Mouse (Mus musculus) kidney, adult 2 months (tissue): ENCODE measurements at regions not wholly inside any gene's neighbourhood (a gene's known extent, or its start where the extent isn't known, plus 50 kb on each side); places are given as distances from the start of the nearest gene placed in this dataset.

Experiments used
- DNase-seq: peaks from one replicate; pipeline ENCODE4 v3.0.0; 2021
- H3K27ac ChIP-seq: fragments of 200-500 bp; 2 replicates; pipeline ENCODE4 v1.5.1; 2012; ENCODE audit warnings: low read depth, low read length, control low read depth, inconsistent platforms; ENCODE audit not compliant: insufficient read depth
- H3K27me3 ChIP-seq: fragments of 200-500 bp; replicated peaks from 2 replicates; pipeline ENCODE4 v1.6.1; 2012; ENCODE audit warnings: mild to moderate bottlenecking, moderate library complexity, low read length, inconsistent platforms; ENCODE audit not compliant: control insufficient read depth, insufficient read depth
- H3K36me3 ChIP-seq: fragments of 200-500 bp; 2 replicates; pipeline ENCODE4 v1.6.1; 2012; ENCODE audit warnings: mild to moderate bottlenecking, moderate library complexity, low read length, inconsistent platforms; ENCODE audit not compliant: control insufficient read depth, insufficient read depth
- H3K4me1 ChIP-seq: fragments of 200-500 bp; 2 replicates; pipeline ENCODE4 v1.6.1; 2011; ENCODE audit warnings: low read length; ENCODE audit not compliant: control insufficient read depth, insufficient read depth
- H3K4me3 ChIP-seq: fragments of 200-500 bp; 2 replicates; pipeline ENCODE4 v1.5.1; 2011; ENCODE audit warnings: mild to moderate bottlenecking, low read depth, low read length, control low read depth; ENCODE audit not compliant: insufficient read depth
- CTCF ChIP-seq: fragments of 200-500 bp; conservative IDR thresholded peaks from 2 replicates; pipeline ENCODE4 v1.5.1; 2011; ENCODE audit warnings: low read depth, mild to moderate bottlenecking, control low read depth, low read length, moderate library complexity, mixed read lengths; ENCODE audit not compliant: insufficient read depth, insufficient read length
- POLR2A ChIP-seq: fragments of 200-500 bp; IDR thresholded peaks from one replicate; pipeline ENCODE4 v1.6.1; 2011; ENCODE audit warnings: low read depth, low read length, control low read depth
- WGBS: fragments of 180-500 bp; shearing (Covaris S2); methylation state at CpG from one replicate; pipeline ENCODE4 v1.1.7; 2018; 5-methylcytosine and 5-hydroxymethylcytosine counted together

- DNase-seq = peak; percentile 1
- TF ChIP-seq CTCF (no peak), POLR2A (no peak)
- Histone ChIP-seq H3K27me3 (no peaks in the 10 kb centered on the region), H3K4me3 (no peak overlapping the region), H3K27ac (no peak overlapping the region), H3K36me3 (no peaks in the 10 kb centered on the region), H3K4me1 (no peaks in the 10 kb centered on the region)
- 53% methylated on average over 9 of the region's 9 CpGs for WGBS
These were observed 107.4 kb upstream of the Pum3 start for GRCm38 (mm10) chr19:27537066-27537465.

- 86% methylated on average over 6 of the region's 6 CpGs for WGBS
- H3K27ac ChIP-seq = no peak overlapping the region
- H3K4me1 ChIP-seq = no peaks in the 10 kb centered on the region
- H3K36me3 ChIP-seq = no peaks in the 10 kb centered on the region
- no peaks in the 10 kb centered on the region for H3K27me3 ChIP-seq
- no peak for DNase-seq
- no peak for TF ChIP-seq POLR2A
- TF ChIP-seq CTCF = no peak
- H3K4me3 ChIP-seq = no peak overlapping the region
These were observed 98.4 kb upstream of the Pum3 start for GRCm38 (mm10) chr19:27527940-27528558.

GRCm38 (mm10) chr19:27519326-27520061, 89.9 kb upstream of the Pum3 start:
- Histone ChIP-seq H3K4me3 (no peak overlapping the region), H3K27ac (no peak overlapping the region), H3K36me3 (no peaks in the 10 kb centered on the region), H3K27me3 (no peaks in the 10 kb centered on the region), H3K4me1 (no peaks in the 10 kb centered on the region)
- no peak for DNase-seq
- TF ChIP-seq POLR2A (no peak), CTCF (no peak)
- 84% methylated on average over 5 of the region's 5 CpGs for WGBS

- DNase-seq = no peak
- 67% methylated on average over 3 of the region's 3 CpGs for WGBS
- Histone ChIP-seq H3K4me3 (no peak overlapping the region), H3K36me3 (no peaks in the 10 kb centered on the region), H3K27me3 (no peaks in the 10 kb centered on the region), H3K4me1 (no peaks in the 10 kb centered on the region), H3K27ac (no peak overlapping the region)
- TF ChIP-seq CTCF = no peak
- no peak for TF ChIP-seq POLR2A
These were observed 84.6 kb upstream of the Pum3 start for GRCm38 (mm10) chr19:27514267-27514666.

- Histone ChIP-seq H3K4me3 (no peak overlapping the region), H3K27me3 (no peaks in the 10 kb centered on the region), H3K36me3 (no peaks in the 10 kb centered on the region), H3K27ac (no peak overlapping the region), H3K4me1 (no peaks in the 10 kb centered on the region)
- no peak for DNase-seq
- TF ChIP-seq POLR2A = no peak
- TF ChIP-seq CTCF = no peak
- WGBS = 72% methylated on average over 1 of the region's 1 CpGs
These were observed 83.9 kb upstream of the Pum3 start for GRCm38 (mm10) chr19:27513535-27513934.

GRCm38 (mm10) chr19:27511340-27511739, 81.7 kb upstream of the Pum3 start:
- H3K4me3 ChIP-seq = no peak overlapping the region
- H3K4me1 ChIP-seq = no peaks in the 10 kb centered on the region
- TF ChIP-seq POLR2A (no peak), CTCF (no peak)
- no peaks in the 10 kb centered on the region for H3K36me3 ChIP-seq
- H3K27me3 ChIP-seq = no peaks in the 10 kb centered on the region
- no peak for DNase-seq
- H3K27ac ChIP-seq = no peak overlapping the region
- WGBS = 33% methylated on average over 6 of the region's 6 CpGs

GRCm38 (mm10) chr19:27509956-27510639, 80.5 kb upstream of the Pum3 start:
- Histone ChIP-seq H3K27ac (no peak overlapping the region), H3K4me3 (no peak overlapping the region), H3K36me3 (no peaks in the 10 kb centered on the region), H3K4me1 (no peaks in the 10 kb centered on the region), H3K27me3 (no peaks in the 10 kb centered on the region)
- 66% methylated on average over 6 of the region's 6 CpGs for WGBS
- no peak for DNase-seq
- no peak for TF ChIP-seq POLR2A
